Mouse (Mus musculus) stomach, postnatal 0 days (tissue): ENCODE data around the gene Sytl3. TPM values are rescaled to one million over a fixed set of nuclear protein-coding genes. Genes with fewer than 3 reads are reported as not detected.

Source experiments
- ATAC-seq: fragments of 200-750 bp; cut with Nextera tagmentation; 2 replicates; pipeline ENCODE4 v1.8.0; 2017; ENCODE audit not compliant: low FRiP score, low TSS enrichment
- DNase-seq: peaks from one replicate; pipeline ENCODE4 v3.0.0-alpha.2; 2016; ENCODE audit warnings: low spot score
- H3K27ac ChIP-seq: fragments of 300-500 bp; sonication (generic); replicated peaks from 2 replicates; pipeline ENCODE4 v1.5.1; 2014; ENCODE audit warnings: mild to moderate bottlenecking, control low read depth
- H3K27me3 ChIP-seq: fragments of 300-500 bp; sonication (generic); 2 replicates; pipeline ENCODE4 v1.6.1; 2014; ENCODE audit warnings: low read length; ENCODE audit not compliant: control insufficient read depth, insufficient read depth
- H3K36me3 ChIP-seq: fragments of 300-500 bp; sonication (generic); 2 replicates; pipeline ENCODE4 v1.6.1; 2014; ENCODE audit warnings: low read length, mixed read lengths; ENCODE audit not compliant: control insufficient read depth, insufficient read depth
- H3K4me1 ChIP-seq: fragments of 300-500 bp; sonication (generic); replicated peaks from 2 replicates; pipeline ENCODE4 v1.6.1; 2014; ENCODE audit warnings: antibody characterized with exemption; ENCODE audit not compliant: control insufficient read depth, insufficient read depth
- H3K4me2 ChIP-seq: fragments of 300-500 bp; sonication (generic); replicated peaks from 2 replicates; pipeline ENCODE4 v1.6.1; 2014; ENCODE audit warnings: low read depth, mild to moderate bottlenecking, control low read depth, moderate library complexity
- H3K4me3 ChIP-seq: fragments of 300-500 bp; sonication (generic); 2 replicates; pipeline ENCODE4 v1.5.1; 2014; ENCODE audit warnings: low read depth, low read length, control low read depth
- H3K9ac ChIP-seq: fragments of 300-500 bp; sonication (generic); 2 replicates; pipeline ENCODE4 v1.6.1; 2014; ENCODE audit warnings: mild to moderate bottlenecking, low read length, control low read depth, mixed read lengths
- H3K9me3 ChIP-seq: fragments of 300-500 bp; sonication (generic); 2 replicates; pipeline ENCODE4 v1.6.1; 2016; ENCODE audit warnings: low read length; ENCODE audit not compliant: control insufficient read depth
- CTCF ChIP-seq: IDR thresholded peaks from 2 replicates; pipeline ENCODE4 v1.5.1; 2016; ENCODE audit warnings: antibody characterized with exemption, low read depth, mild to moderate bottlenecking, moderate library complexity
- EP300 ChIP-seq: optimal IDR thresholded peaks from 2 replicates; pipeline ENCODE3; 2016; ENCODE audit warnings: antibody characterized with exemption
- WGBS: fragments of 180-500 bp; shearing (Covaris S2); extraction: QIAGEN DNeasy Blood & Tissue Kit; methylation state at CpG from one replicate; pipeline ENCODE4 v1.1.7; 2014; 5-methylcytosine and 5-hydroxymethylcytosine counted together
- polyA plus RNA-seq: library from polyadenylated mRNA; unstranded; fragments of >200 nt; fragmentation: Nextera tagmentation; extraction: Ambion mirVana; gene quantifications from 2 replicates; pipeline ENCODE4 v1.2.1, GENCODE M21; 2015

Gene Sytl3
- polyA plus RNA-seq, 1 experiment from 2014 or later, result 0.99 TPM

GRCm38 (mm10) chr17:6744366-6744765 is 85.5 kb downstream of the Sytl3 start:
- Histone ChIP-seq H3K27ac (no peak overlapping the region), H3K9ac (no peak overlapping the region), H3K4me3 (no peak overlapping the region), H3K27me3 (no peaks in the 10 kb centered on the region), H3K4me1 (no peaks in the 10 kb centered on the region), H3K9me3 (no peaks in the 10 kb centered on the region), H3K36me3 (peaks cover 17% of the 10 kb centered on the region), H3K4me2 (no peak overlapping the region)
- no peak for TF ChIP-seq CTCF
- no peak for TF ChIP-seq EP300
- no peak for DNase-seq
- 71% methylated on average over 9 of the region's 9 CpGs for WGBS
- ATAC-seq, result no peak

DNA sequence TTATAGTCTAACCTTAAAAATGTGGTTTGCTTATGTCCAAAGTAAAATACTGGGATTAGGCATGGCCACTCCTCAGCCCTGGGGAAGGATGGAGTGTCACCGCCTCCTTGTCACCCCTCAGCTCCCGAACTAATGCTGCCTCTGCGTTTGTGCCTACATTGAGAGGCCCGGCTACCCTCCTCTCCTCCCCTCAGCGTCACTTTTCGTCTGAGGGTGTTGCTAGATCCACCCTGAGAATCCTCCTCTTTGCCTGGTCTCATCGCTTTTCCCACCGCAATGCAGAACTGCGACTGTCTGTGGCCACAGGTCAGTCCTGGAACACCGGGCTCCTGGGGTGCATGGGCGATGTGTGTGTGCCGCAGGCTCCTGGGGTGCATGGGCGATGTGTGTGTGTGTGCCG is 86.0 kb downstream of the Sytl3 start:
- no peak overlapping the region for H3K4me3 ChIP-seq
- H3K9ac ChIP-seq, result no peak overlapping the region
- no peak for TF ChIP-seq EP300
- no peak for TF ChIP-seq CTCF
- peak; percentile 9 for DNase-seq
- peaks cover 15% of the 10 kb centered on the region for H3K36me3 ChIP-seq
- H3K27me3 ChIP-seq, result no peaks in the 10 kb centered on the region
- no peaks in the 10 kb centered on the region for H3K4me1 ChIP-seq
- H3K4me2 ChIP-seq, result no peak overlapping the region
- ATAC-seq, result no peak
- no peaks in the 10 kb centered on the region for H3K9me3 ChIP-seq
- H3K27ac ChIP-seq, result no peak overlapping the region
- WGBS, result 91% methylated on average over 14 of the region's 14 CpGs

DNA sequence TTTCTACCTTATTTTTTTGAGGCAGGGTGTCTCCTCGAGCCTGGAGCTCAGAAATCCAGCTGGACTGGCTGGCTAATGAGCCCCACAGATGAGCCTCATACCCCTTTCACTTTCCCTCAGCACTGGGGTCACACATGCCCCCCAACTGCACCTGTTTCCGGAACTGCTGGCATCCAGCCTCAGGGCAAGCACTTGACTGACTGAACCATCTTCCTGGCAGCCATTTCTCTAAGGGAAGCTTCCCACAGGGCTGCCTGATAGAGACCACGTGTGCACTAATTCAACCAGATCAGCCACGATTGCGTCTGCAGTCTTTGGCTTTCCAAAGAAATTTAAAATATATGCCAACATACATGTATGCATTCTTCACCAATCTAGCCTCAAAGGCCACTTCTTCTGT is 86.6 kb downstream of the Sytl3 start:
- no peak overlapping the region for H3K4me3 ChIP-seq
- DNase-seq, result peak; percentile 11

DNA sequence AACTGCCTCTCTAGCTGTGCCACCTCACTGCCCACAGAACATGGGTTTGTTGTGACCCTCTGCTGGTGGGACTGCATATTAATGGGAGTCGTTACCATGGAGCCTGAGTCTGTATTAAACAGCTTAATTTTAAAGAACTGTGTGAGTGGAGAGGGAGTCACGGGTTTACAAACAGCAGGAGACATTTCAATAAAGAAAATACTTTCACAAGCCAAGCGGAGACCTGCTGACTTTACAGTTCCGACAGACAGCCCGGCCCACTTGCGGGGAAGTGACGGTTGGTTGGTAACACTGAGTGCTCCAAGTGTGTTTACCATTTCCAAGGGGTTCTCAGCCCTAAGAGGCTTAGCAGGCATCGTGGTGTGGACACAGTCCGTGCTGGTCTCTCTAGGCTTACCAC is 87.1 kb downstream of the Sytl3 start:
- TF ChIP-seq CTCF (peak; percentile 11; the same call in 1 of the 2 replicates), EP300 (no peak)
- Histone ChIP-seq H3K4me3 (no peak overlapping the region), H3K27ac (no peak overlapping the region), H3K36me3 (peaks cover 12% of the 10 kb centered on the region; the same call in 1 of the 2 replicates), H3K4me1 (no peaks in the 10 kb centered on the region), H3K9me3 (no peaks in the 10 kb centered on the region), H3K27me3 (no peaks in the 10 kb centered on the region), H3K4me2 (no peak overlapping the region), H3K9ac (no peak overlapping the region)
- ATAC-seq, result no peak
- WGBS, result 60% methylated on average over 9 of the region's 9 CpGs
- no peak for DNase-seq

More for the DNA sequence above, 86.6 kb downstream of the Sytl3 start:
- Histone ChIP-seq H3K27ac (no peak overlapping the region), H3K27me3 (no peaks in the 10 kb centered on the region), H3K9me3 (no peaks in the 10 kb centered on the region), H3K4me2 (no peak overlapping the region), H3K4me1 (no peaks in the 10 kb centered on the region), H3K9ac (no peak overlapping the region), H3K36me3 (peaks cover 14% of the 10 kb centered on the region; the same call in 1 of the 2 replicates)
- WGBS, result 77% methylated on average over 5 of the region's 5 CpGs
- ATAC-seq, result no peak
- TF ChIP-seq EP300, result no peak
- TF ChIP-seq CTCF, result no peak

DNA sequence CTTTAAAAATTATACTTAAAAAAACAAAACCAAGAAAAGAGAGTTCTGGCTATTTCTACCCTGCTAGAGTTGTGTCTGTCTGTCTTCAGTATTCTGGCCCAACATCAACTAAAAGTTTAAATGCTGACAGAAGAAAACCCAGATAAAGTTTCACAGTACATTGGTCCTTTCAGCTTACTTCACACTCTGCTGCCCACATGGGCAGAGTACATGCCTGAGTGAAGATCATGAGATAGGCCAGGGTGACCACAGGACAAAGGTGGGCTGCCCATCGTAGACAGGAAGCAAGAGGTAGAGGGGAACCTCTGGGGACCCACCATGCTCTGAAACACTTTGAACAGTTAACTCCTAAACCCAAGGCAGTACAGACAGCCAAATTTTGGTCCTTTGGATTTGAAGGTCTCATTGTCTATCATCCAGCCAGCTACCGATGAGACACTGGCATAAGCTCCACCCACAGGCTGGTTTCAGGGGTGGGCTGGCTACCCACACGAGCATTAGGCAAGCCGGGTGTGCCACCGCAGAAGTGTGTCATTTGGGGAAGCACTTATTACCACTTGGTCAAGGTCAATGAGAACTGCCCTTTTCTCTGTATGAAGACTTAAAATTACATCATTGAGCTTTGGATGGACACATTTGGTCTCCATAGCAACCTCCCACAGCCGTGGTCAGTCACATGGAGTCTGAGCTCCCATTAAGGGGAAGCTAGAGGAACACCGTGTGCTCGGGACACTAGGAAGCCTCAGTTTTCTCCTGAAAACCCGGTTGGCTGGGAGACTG is 87.7 kb downstream of the Sytl3 start:
- no peak overlapping the region for H3K4me3 ChIP-seq
- peaks cover 10% of the 10 kb centered on the region; the same call in 1 of the 2 replicates for H3K36me3 ChIP-seq
- H3K9ac ChIP-seq, result no peak overlapping the region
- 74% methylated on average over 9 of the region's 9 CpGs for WGBS
- DNase-seq (no peak), ATAC-seq (no peak)
- no peak overlapping the region for H3K27ac ChIP-seq
- TF ChIP-seq EP300, result no peak
- no peak for TF ChIP-seq CTCF
- H3K4me2 ChIP-seq, result no peak overlapping the region
- no peaks in the 10 kb centered on the region for H3K27me3 ChIP-seq
- H3K4me1 ChIP-seq, result no peaks in the 10 kb centered on the region
- no peaks in the 10 kb centered on the region for H3K9me3 ChIP-seq

DNA sequence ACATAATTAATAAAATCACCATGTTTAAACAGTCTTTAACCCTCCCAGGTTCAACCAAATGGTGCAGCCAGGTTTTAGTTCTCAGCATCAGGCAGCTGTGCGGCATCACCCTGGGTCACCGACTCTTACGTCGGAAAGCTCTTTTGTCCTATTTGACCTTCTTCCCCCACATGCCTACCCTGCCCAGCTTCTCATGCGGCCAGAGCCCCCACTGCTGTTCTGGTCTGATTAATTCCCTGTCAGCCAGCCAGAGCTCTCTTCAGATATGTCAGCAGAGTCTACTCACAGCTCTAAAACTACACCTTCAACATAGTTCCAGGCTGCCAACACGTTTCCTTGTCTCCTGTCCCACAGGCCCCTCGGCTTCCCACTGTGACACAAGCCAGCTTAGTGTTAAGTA is 88.6 kb downstream of the Sytl3 start:
- 55% methylated on average over 7 of the region's 7 CpGs for WGBS
- Histone ChIP-seq H3K27me3 (no peaks in the 10 kb centered on the region), H3K36me3 (peaks cover 11% of the 10 kb centered on the region), H3K27ac (no peak overlapping the region), H3K4me1 (no peaks in the 10 kb centered on the region), H3K4me2 (no peak overlapping the region), H3K9ac (no peak overlapping the region), H3K9me3 (no peaks in the 10 kb centered on the region), H3K4me3 (no peak overlapping the region)
- no peak for ATAC-seq
- no peak for DNase-seq
- no peak for TF ChIP-seq CTCF
- no peak for TF ChIP-seq EP300
